Mouse (Mus musculus) adrenal gland, adult (tissue): Measurements from ENCODE around the gene Art4.

Experiments used
- DNase-seq, 2 experiments: peaks; one replicate each; pipeline ENCODE4 v3.0.0; 2022 to 2023; ENCODE audit warnings: low spot score in 1 of 2; ENCODE audit not compliant: inconsistent age in 2 of 2

The Art4 gene

GRCm38 (mm10) chr6:136857186-136857872, at the start of gene Art4:
Gene Art4, minus strand, starts transcription at chr6:136857733.
- peak; percentile 45 to 78 for DNase-seq

- DNase-seq, result no peak
These were observed 49.4 kb upstream of the Art4 start for GRCm38 (mm10) chr6:136906937-136907293.

- no peak for DNase-seq
These were observed 48.9 kb upstream of the Art4 start for GRCm38 (mm10) chr6:136906283-136906936.

- DNase-seq, result no peak
These were observed 46.4 kb upstream of the Art4 start for GRCm38 (mm10) chr6:136903885-136904470.

GRCm38 (mm10) chr6:136902527-136902926, 45.0 kb upstream of the Art4 start:
- no peak for DNase-seq

GRCm38 (mm10) chr6:136901010-136901409, 43.5 kb upstream of the Art4 start:
- DNase-seq, result no peak

GRCm38 (mm10) chr6:136900369-136901009, 43.0 kb upstream of the Art4 start:
- no peak for DNase-seq

- DNase-seq, result no peak
These were observed 41.4 kb upstream of the Art4 start for GRCm38 (mm10) chr6:136898954-136899353.

GRCm38 (mm10) chr6:136898222-136898621, 40.7 kb upstream of the Art4 start:
- no peak for DNase-seq

- no peak for DNase-seq
These were observed 40.3 kb upstream of the Art4 start for GRCm38 (mm10) chr6:136897789-136898188.

GRCm38 (mm10) chr6:136894532-136895339, 37.2 kb upstream of the Art4 start:
- peak in 1 of 2 experiments; percentile 44 for DNase-seq

- no peak for DNase-seq
These were observed 34.5 kb upstream of the Art4 start for GRCm38 (mm10) chr6:136892002-136892401.

- DNase-seq, result no peak
These were observed 32.0 kb upstream of the Art4 start for GRCm38 (mm10) chr6:136889554-136889953.

GRCm38 (mm10) chr6:136889067-136889466, 31.5 kb upstream of the Art4 start:
- DNase-seq, result peak; percentile 47 to 73

- peak; percentile 78 to 88 for DNase-seq
These were observed 30.3 kb upstream of the Art4 start for GRCm38 (mm10) chr6:136887854-136888253.

GRCm38 (mm10) chr6:136884766-136885165, 27.2 kb upstream of the Art4 start:
- DNase-seq, result peak in 1 of 2 experiments; percentile 36

GRCm38 (mm10) chr6:136883961-136884360, 26.4 kb upstream of the Art4 start:
- DNase-seq, result no peak

GRCm38 (mm10) chr6:136883431-136883915, 25.9 kb upstream of the Art4 start:
- no peak for DNase-seq

- DNase-seq, result no peak
These were observed 24.1 kb upstream of the Art4 start for GRCm38 (mm10) chr6:136881678-136882077.

- DNase-seq, result no peak
These were observed 18.1 kb upstream of the Art4 start, which contains the start of gene Mgp for GRCm38 (mm10) chr6:136875670-136876069. Gene Mgp, minus strand, starts transcription at chr6:136875823.

- DNase-seq, result peak in 1 of 2 experiments; percentile 54
These were observed 17.1 kb upstream of the Art4 start for GRCm38 (mm10) chr6:136874599-136874998.
